Mouse (Mus musculus) myocyte (in vitro differentiated cells): Measurements from ENCODE around the gene Trib3.

Experiments
- CEBPB ChIP-seq: IDR thresholded peaks from 2 replicates; pipeline ENCODE4 v1.6.1; 2011; ENCODE audit warnings: mild to moderate bottlenecking, moderate library complexity; ENCODE audit not compliant: poor library complexity, insufficient read depth, severe bottlenecking
- E2F4 ChIP-seq: IDR thresholded peaks from one replicate; pipeline ENCODE4 v1.6.1; 2011; ENCODE audit warnings: mild to moderate bottlenecking, control low read depth, moderate library complexity; ENCODE audit not compliant: insufficient read depth
- MAX ChIP-seq: IDR thresholded peaks from one replicate; pipeline ENCODE4 v1.6.1; 2011; ENCODE audit warnings: low read depth, mild to moderate bottlenecking, control low read depth
- MYOD1 ChIP-seq, 3 experiments: IDR thresholded peaks; one replicate each; pipeline ENCODE4 v1.6.1; 2011; ENCODE audit warnings: control low read depth in 2 of 3, low read depth in 2 of 3, mild to moderate bottlenecking in 2 of 3, moderate library complexity in 1 of 3; ENCODE audit not compliant: insufficient read length in 2 of 3, control insufficient read depth in 1 of 3
- MYOG ChIP-seq, 3 experiments: IDR thresholded peaks; one replicate each; pipeline ENCODE4 v1.6.1; 2011; ENCODE audit warnings: control low read depth in 2 of 3, low read depth in 2 of 3, mild to moderate bottlenecking in 2 of 3; ENCODE audit not compliant: insufficient read length in 2 of 3, control insufficient read depth in 1 of 3, insufficient read depth in 1 of 3
- POLR2A ChIP-seq: IDR thresholded peaks from one replicate; pipeline ENCODE4 v1.6.1; 2011; ENCODE audit warnings: low read depth, mild to moderate bottlenecking, control low read depth, moderate library complexity; ENCODE audit not compliant: insufficient read length
- POLR2AphosphoS2 ChIP-seq: IDR thresholded peaks from one replicate; pipeline ENCODE4 v1.6.1; 2011; ENCODE audit warnings: low read depth, control low read depth; ENCODE audit not compliant: insufficient read length
- REST ChIP-seq: IDR thresholded peaks from one replicate; pipeline ENCODE4 v1.6.1; 2011; ENCODE audit warnings: mild to moderate bottlenecking, control low read depth, moderate library complexity; ENCODE audit not compliant: insufficient read depth, insufficient read length
- SRF ChIP-seq: IDR thresholded peaks from one replicate; pipeline ENCODE4 v1.6.1; 2011; ENCODE audit warnings: low read depth; ENCODE audit not compliant: control insufficient read depth, insufficient read length
- TCF12 ChIP-seq: IDR thresholded peaks from one replicate; pipeline ENCODE4 v1.6.1; 2011; ENCODE audit warnings: mild to moderate bottlenecking, control low read depth; ENCODE audit not compliant: poor library complexity, insufficient read depth, severe bottlenecking
- TCF3 ChIP-seq: IDR thresholded peaks from one replicate; pipeline ENCODE4 v1.6.1; 2011; ENCODE audit warnings: low read depth, control low read depth; ENCODE audit not compliant: insufficient read length
- USF1 ChIP-seq: IDR thresholded peaks from one replicate; pipeline ENCODE4 v1.6.1; 2011; ENCODE audit warnings: low read depth, mild to moderate bottlenecking, control low read depth, moderate library complexity

GRCm38 (mm10) chr2:152313926-152314325 is 29.9 kb downstream of the Trib3 start:
- TF ChIP-seq POLR2A, result no peak
- TF ChIP-seq MAX, result no peak
- no peak for TF ChIP-seq SRF
- TF ChIP-seq CEBPB, result no peak
- TF ChIP-seq TCF12, result no peak
- TF ChIP-seq MYOD1 (IDR thresholded peaks at IDR 0.05; ENCODE audit: control insufficient read depth in 1 of 3, insufficient read length in 2 of 3, low read depth in 2 of 3), result no peak
- TF ChIP-seq MYOG (IDR thresholded peaks at IDR 0.05; ENCODE audit: control insufficient read depth in 1 of 3, insufficient read depth in 1 of 3, insufficient read length in 2 of 3, low read depth in 2 of 3), result no peak
- no peak for TF ChIP-seq E2F4
- no peak for TF ChIP-seq POLR2AphosphoS2
- TF ChIP-seq USF1, result no peak
- TF ChIP-seq TCF3, result no peak
- TF ChIP-seq REST, result no peak
